Mouse (Mus musculus) thymus, adult 2 months (tissue): ENCODE measurements around the gene Abcc12.
A peak's percentile ranks its signal among the peaks of the same experiment; 100 is the strongest.

Experiments used
- CTCF ChIP-seq: fragments of 200-500 bp; IDR thresholded peaks from 2 replicates; pipeline ENCODE4 v1.5.1; 2012; ENCODE audit warnings: mild to moderate bottlenecking, control low read depth, low read length, moderate library complexity, borderline replicate concordance; ENCODE audit not compliant: control insufficient read depth, poor library complexity, insufficient read depth; ENCODE audit errors: extremely low read depth
- POLR2A ChIP-seq: fragments of 200-500 bp; IDR thresholded peaks from 2 replicates; pipeline ENCODE4 v1.6.1; 2012; ENCODE audit warnings: mild to moderate bottlenecking, low read length, control low read depth, moderate library complexity; ENCODE audit not compliant: control insufficient read depth, poor library complexity, insufficient read depth; ENCODE audit errors: extremely low read depth

- TF ChIP-seq CTCF, result peak; percentile 86; the same call in 1 of the 2 replicates
- no peak for TF ChIP-seq POLR2A
Observed at GRCm38 (mm10) chr8:86585532-86585931, 5.0 kb upstream of the Abcc12 start.
